Mouse (Mus musculus) myocyte (in vitro differentiated cells): ENCODE data around the gene Sema6c.

ENCODE experiments used
- POLR2A ChIP-seq: IDR thresholded peaks from one replicate; pipeline ENCODE4 v1.6.1; 2011; ENCODE audit warnings: low read depth, mild to moderate bottlenecking, control low read depth, moderate library complexity; ENCODE audit not compliant: insufficient read length
- POLR2AphosphoS2 ChIP-seq: IDR thresholded peaks from one replicate; pipeline ENCODE4 v1.6.1; 2011; ENCODE audit warnings: low read depth, control low read depth; ENCODE audit not compliant: insufficient read length
- TCF12 ChIP-seq: IDR thresholded peaks from one replicate; pipeline ENCODE4 v1.6.1; 2011; ENCODE audit warnings: mild to moderate bottlenecking, control low read depth; ENCODE audit not compliant: poor library complexity, insufficient read depth, severe bottlenecking

GRCm38 (mm10) chr3:95136336-95136735, 23.9 kb upstream of the Sema6c start:
- TF ChIP-seq TCF12 (no peak), POLR2AphosphoS2 (no peak), POLR2A (no peak)
